Mouse (Mus musculus): Measurements from ENCODE around the gene Grin1.
A peak's percentile ranks its signal among the peaks of the same experiment; 100 is the strongest.
"Not testable (repeated sequence)": the region's sequence is repeated elsewhere in the genome, so short reads cannot be mapped to it uniquely, and the experiment has no call there.

Grin1 gene

DNA sequence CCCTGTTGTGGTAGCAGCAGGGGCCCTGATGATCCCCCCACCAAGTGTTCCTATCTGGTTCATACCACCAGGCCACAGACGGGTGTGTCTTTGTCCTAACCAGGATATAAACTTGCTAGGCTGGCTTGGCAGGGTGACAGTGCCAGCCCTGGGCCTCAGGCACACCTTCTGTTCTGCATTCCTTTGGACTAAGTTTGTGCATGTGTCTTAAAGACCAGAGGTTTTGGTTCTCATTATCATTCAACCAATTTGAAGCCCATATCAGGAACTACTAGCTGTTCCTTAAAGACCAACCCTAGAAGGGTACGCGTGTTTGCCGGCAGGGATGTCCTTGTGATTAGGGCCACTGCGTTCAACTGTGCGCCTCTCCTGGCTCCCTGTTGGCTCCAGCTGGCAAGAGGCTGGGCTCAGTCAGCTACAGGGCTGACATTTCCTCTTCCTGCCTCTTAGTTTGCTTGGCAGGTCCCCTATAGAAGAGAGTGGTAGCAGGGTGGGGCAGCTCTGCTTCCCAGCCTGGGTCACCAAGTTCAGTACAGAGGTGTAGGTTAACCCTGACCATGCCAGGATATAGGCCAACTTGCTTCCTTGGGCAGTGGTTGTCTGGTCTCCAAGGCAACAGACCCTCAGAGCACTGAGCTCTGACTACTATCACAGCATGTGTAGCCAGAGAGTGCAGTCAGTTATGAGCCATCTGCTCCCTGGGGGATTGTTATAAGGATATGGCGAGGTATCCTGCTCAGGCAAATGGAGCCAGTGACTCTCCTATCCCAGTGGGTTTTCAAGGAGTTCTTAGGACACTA is 31.9 kb downstream of the Grin1 start:
- DNase-seq (ENCODE audit: low spot score in 2 of 2), result peak; percentile 58 to 70

DNA sequence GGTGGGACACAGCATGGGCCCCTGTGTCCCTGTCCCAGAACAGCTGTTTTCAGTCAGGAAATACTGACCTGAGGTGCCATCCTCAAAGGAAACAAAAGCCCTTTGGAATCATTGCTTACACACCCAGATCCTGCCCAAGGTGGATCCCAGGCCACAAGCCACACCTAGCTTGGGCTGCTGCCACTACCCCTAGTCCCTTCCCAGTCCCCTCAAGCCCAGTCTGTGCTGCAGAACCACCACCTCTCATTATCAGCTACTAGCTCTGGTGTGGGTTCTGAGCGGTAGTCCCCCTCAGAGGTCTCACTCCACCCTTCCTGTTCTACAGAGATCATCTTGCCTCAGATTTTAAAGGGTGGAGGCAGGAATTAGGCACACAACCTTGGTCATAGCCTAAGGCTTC is 32.7 kb downstream of the Grin1 start:
- DNase-seq (ENCODE audit: low spot score in 2 of 2), result no peak

DNA sequence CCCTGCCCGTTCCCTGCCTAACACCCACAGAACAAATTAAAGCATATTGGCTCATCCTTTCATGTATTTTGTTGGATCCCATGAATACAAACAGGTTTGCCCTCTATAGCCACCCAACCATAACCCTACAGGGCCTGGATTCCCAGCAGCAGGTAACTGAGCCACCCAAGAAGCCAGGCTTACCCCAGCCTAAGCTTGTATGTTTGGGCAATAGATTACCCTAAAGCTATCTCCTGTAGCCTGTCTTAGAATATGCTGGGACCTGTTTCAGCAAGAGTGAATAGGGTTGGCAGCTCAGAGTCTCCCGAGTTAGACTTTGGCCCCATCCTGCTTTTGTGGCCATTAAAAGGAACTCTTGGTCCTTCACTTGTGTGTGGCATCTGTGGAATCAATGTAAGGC is 33.4 kb downstream of the Grin1 start:
- DNase-seq (ENCODE audit: low spot score in 2 of 2), result no peak

DNA sequence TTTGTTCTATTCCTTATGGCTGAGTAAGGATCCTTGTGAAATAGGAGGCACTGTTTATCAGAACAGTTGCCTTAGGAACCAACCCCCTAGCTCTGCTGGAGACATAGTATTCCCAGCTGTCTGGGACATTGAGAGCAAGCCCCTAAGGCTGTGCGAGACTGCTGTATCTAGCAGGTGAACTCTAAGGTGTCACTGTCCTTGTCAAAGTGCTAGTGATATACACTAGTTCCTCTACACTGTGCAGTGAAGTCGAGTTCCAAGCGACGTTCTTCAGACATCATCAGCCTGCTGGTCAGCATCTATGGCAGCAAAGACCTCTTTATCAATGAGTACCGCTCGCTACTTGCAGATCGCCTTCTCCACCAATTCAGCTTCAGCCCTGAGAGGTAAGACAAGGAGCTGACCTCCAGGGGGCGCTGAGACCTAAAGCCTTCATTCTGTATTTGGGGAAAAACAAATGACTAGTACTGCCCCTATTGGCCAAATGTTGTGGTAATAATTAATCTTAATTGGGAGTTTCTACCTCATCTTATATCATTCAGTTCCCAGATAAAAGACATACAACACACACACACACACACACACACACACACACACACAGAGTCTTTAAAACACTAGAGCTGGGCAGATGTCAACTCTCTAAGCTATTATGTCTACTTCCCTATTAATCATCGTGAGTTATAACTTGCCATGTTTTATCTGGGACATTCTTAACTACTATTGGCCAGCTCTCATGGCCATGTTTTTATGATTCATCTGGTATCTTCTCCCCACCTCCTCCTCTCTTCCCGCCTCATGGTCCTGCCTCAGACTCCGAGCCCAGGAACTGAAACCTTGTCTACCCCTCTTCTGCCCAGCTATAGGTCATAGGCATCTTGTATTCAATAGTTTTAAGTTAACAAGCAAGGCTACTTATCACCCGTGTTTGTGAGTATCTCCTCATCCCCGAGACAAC is 39.8 kb downstream of the Grin1 start:
- peak; percentile 68 to 83 for DNase-seq (ENCODE audit: low spot score in 2 of 2)

DNA sequence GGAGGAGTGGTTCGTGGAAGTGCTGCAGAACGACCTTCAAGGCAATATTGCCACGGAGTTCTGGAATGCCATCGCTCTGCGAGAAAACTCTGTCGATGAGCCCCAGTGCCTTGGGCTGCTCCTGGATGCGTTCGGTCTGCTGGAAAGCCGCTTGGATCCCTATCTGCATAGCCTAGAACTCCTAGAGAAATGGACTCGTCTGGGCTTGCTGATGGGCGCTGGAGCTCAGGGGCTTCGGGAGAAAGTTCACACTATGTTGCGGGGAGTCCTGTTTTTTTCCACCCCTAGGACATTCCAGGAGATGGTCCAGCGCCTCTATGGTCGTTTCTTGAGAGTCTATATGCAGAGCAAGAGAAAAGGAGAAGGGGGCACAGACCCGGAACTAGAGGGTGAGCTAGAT is 46.0 kb downstream of the Grin1 start:
- no peak for DNase-seq (ENCODE audit: low spot score in 2 of 2)

DNA sequence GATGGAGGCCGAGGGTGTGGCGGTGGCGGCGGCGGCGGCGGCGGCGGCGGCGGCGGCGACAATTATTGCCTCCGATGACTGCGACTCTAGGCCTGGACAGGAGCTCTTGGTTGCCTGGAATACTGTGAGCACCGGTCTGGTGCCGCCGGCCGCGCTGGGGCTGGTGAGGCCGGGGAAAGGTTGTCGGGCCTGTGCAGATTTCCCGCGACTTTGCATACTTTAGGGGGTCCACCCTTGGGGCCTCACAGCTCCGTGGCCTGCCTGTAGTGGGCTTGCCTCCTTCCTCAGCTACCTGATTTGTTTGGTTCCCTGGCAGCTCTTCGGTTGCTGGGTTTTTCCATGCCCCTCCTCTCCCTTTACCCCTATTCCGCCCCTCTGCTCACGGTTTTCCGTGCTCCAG is 46.5 kb downstream of the Grin1 start:
- no peak for DNase-seq (ENCODE audit: low spot score in 2 of 2)

DNA sequence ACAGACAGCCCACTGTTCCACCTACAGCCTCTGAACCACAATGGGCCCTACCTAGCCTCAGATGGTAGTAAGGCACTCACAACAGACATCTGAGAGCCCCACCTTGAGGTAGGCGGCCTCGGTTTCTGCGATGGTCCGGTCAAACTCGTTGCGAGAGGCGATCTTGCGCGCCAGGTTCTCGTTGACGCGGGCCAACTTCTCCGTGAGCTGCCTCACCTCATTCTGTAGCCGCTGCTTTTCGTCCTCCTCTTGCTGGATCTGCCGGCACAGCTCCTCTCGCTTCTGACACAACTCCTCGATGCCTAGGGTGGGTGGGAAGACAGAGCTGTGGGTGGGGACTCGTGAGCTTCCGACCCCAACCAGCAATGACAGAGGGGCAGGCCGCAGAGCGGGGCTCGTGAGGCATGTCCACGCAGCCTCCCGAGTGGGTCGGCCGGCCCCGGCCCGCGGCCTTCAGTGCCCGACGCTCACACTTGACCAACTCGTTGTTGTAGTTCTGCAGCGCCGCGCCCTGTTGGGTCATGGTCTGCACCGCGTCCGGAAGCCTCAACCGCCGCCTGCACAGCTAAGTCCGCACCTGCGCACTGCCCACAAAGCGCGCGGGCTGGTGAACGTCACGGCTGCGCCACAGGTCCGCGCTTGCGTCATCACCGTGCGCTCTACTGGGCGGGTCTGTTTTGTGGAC is 47.0 kb downstream of the Grin1 start, which contains the start of the genes Ssna1 and Anapc2:
TSS of gene Ssna1 (minus strand) at position 612 of the 685 bp plus-strand sequence.
TSS of gene Anapc2 (plus strand) at position 652 of the 685 bp plus-strand sequence.
- DNase-seq (ENCODE audit: low spot score in 2 of 2), result peak; percentile 95 to 98

DNA sequence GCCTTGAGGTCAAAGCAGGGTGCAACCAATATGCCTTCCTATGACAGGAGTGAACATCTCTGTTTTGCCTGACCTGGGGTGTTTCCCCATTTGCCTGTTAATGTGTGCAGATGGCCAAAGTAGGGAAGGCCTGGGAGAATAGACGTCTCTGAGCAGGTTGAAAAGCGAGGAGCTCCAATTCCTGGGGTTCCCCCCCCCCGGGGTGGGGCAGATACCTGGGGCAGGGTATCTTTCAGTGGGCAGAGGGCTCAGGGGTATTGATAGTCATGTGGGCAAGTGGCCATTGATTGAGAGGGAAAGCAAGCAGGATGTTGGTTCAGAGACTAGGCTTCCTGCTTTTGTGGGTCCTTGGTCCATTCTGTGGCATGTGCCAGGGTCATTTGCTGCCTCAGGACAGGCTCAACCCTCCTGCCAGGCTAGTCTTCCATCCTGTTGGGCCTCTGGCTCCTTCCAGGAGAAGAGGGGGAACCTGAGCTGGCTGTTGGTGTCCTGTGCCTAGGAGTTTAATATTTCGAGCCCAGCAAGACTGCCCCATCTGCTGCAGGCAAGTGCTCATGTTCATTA is 51.2 kb downstream of the Grin1 start:
- DNase-seq (ENCODE audit: low spot score in 2 of 2), result no peak

DNA sequence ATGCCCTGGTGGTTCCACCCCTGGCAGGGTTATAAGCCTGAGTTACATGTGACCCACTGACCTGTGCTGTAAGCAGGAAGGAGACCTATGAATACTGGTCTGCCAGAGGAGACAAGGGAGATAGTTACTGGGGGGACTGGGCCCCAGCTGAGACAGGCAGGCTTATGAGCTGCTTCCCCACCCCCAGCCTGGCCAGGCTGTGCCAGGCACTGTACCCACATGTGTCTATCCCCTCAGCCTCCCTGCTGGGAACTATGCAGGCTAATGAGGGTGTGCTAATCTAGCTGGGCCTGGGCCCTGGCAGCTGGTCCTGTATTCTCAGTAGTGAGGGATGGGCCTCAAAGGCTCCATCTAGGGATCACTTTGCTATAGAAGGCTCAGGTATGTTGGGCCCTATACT is 51.7 kb downstream of the Grin1 start:
- DNase-seq (ENCODE audit: low spot score in 2 of 2), result no peak

DNA sequence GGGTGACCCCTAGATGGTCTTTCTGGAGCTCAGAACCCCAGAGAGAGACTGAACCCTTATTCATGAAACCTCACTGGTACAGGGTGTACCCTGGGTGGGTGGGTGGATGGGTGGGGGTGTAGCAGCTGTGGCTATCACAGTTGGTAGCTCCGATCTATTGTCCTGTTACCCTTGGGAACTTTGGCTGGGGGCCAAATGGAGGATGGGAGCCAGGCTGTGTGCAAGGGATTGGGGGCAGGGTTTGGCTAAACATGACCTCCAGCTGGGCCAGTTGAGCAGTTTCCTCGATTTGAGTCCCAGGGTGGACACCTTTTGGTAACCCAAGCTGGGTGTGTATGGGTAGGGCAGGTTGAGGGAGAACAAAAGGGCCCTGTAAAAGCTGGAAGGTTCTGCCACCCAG is 52.3 kb downstream of the Grin1 start:
- no peak for DNase-seq (ENCODE audit: low spot score in 2 of 2)

DNA sequence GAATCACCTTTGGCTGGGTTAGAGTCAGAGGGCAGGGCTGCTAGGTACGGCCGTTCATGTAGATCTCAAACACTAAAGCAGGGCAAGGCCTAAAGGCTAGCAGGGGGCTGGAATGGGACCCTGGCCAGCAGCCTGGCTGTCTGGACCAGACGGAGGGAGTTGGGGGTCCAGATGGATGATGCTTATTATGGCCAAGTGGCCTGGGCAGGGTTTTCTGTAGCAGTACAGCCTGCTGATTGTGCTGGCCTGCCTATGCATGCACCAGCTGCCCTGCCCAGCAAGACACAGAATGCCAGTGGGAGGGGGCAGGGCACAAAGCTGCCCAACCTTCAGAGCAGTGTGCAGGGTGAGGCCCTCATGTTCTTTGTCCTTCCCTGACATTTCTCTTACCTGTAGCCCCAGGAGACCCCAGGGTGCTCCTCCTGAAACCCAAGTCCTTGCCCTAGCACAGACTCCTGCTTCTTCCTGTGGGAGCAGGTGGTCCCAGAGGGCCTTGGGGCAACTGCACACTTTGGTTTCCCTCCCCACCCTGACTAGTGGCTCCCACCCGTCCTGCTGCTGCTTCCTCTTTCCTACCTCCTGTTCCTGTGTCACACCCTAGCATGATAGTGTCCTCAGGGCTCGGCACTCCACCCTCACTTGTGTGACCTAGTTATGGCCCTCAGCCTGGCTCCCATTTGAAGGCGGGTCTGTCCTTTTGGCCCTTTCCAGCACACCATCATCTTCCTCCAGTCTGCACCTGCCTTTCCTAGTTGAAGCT is 52.9 kb downstream of the Grin1 start:
- peak in 1 of 2 experiments; percentile 57 for DNase-seq (ENCODE audit: low spot score in 2 of 2)

DNA sequence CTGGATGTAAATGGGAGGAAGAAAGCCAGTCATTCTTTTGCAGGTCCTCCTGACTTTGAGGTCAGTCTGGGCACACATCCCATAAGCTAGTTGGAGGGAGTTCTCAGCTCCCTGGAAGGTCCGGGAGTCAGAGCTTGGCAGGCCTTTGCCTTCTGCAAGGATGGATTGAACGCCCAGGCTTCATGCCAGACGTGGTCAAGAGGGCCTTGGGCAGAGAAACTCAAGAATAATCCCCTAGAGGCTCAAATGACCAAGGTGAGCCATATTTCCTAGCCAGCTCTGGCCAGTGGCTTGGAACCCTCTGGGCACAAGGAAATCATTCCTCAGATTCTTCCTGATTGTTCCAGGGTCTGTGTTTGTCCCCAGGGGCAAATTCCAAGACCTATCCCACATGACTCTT is 54.1 kb downstream of the Grin1 start:
- DNase-seq (ENCODE audit: low spot score in 2 of 2), result no peak

DNA sequence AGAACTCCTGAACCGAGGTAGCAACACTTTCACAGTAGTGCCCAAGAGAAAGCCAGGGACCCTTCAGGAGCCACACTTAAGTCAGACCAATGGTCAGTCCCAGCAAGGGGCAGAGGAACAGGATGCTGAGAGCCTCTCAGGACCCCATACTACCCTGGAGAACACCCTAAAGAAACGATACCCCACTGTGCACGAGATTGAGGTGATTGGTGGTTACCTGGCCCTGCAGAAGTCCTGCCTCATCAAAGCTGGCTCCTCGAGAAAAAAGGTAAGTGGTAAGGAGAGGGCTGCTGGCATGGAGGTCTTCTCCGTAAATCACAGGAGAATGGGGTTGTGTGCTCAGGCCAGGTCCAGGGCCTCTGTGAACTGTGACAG is 54.7 kb downstream of the Grin1 start:
- DNase-seq (ENCODE audit: low spot score in 2 of 2), result no peak

DNA sequence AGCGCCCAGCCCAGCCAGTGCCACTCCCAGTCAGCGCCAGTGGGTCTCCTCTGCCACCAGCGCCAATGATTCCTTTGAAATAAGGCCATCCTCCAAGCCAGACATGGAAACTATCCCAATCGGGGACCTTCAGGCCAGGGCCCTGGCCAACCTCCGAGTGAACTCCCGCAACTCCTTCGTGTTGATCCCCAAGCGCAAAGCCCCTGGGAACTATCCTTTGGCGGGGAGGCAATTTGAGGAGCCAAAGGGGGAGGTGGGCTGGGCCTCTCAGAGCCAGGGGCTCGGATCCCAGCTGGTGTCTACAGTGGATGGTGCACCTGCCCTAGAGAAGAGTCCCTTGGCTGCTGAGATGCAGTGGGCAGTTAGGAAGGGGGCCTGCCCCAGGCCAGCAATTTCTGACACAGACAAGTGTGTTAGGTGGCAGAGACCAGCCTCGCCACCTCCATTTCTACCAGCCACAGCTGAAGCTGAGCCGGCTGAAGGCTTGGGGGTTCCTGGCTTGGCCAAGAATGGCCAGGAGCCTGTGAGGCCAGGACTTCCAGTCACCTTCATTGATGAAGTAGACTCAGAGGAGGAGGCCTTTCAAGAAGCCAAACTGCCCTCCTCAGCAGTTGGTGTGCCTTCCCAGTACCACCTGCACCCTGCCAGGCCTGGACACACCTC is 55.2 kb downstream of the Grin1 start:
- DNase-seq (ENCODE audit: low spot score in 2 of 2), result no peak

DNA sequence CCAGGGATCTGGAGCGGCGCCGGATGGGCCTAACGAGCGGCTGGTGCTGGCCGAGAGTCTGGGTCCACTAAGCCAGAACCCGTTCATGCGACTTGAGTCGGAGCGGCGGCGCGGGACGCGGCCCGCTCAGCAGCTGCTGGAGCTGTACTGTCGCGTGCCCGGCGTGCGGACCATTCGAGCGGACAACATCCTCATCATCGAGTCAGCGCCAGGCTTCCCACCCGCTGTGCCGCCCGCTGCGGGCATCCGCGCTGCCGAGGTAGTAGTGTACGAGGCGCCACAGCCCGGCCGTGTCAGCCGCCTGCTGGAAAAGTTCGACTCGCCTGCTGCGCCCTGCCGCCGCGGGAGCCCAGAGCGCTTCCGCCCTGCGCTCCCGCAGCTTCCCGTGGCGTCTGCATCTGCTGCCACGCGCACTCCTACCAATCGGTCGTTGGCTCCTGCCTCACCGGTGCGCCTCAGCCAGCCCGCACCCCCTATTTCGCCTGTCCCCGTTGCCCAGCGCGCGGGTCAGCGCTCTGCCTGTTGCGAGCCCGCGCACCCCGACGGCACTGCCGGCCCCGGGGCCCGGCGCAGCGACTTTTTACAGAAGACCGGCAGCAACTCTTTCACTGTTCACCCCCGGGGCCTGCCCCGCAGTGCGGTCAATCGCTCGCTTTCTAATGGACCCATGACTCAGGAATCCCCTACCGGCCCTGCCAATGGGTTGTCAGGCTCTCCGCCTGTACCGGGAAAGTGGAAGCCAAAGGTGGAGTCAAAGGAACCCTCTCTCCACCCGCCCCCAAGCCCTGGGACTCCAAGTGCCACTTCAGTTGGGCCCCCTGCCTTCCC is 56.0 kb downstream of the Grin1 start:
- DNase-seq (ENCODE audit: low spot score in 2 of 2), result no peak

DNA sequence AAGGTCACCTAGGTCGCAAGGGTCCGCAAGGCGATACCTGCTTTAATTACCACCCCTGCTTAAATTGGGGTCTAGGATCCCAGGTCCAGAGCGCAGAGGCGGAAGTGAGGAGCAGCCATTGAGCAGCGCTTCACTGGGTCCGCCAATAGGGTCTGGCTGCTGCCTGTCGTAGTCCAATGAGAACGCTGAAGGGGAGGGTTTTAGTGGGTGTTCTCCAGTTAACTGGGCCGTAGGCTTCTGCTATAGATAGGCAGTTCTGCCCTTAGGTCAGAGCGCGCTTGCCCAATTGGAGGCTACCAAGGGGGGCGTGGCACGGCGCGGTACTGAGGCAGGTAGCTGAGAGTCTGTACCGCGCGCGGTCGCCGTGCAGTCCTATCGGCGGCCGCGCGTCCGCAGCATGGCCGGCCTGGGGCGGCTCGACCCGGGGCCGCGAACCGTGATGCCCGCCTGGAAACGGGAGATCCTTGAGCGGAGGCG is 56.7 kb downstream of the Grin1 start, which contains the start of gene Tprn:
TSS of gene Tprn (plus strand) at position 328 of the 477 bp plus-strand sequence.
- DNase-seq (ENCODE audit: low spot score in 2 of 2), result peak; percentile 86 to 91

DNA sequence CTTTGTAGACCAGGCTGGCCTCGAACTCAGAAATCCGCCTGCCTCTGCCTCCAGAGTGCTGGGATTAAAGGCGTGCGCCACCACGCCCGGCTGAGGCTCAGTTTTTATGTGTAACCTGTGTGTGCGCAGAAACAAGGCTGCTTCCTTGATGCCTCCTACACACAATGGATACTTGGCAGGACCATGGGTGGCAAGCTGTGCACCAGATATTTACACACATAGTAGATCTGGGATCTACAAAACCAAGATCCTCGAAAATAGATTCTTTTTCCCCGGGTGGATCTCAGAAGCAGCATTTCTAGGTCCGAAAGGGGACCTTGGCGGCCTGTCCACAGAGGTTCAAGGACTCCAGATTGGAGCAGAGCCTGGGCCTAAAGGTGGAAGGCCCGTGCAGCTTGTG is 57.1 kb downstream of the Grin1 start:
- no peak for DNase-seq (ENCODE audit: low spot score in 2 of 2)

DNA sequence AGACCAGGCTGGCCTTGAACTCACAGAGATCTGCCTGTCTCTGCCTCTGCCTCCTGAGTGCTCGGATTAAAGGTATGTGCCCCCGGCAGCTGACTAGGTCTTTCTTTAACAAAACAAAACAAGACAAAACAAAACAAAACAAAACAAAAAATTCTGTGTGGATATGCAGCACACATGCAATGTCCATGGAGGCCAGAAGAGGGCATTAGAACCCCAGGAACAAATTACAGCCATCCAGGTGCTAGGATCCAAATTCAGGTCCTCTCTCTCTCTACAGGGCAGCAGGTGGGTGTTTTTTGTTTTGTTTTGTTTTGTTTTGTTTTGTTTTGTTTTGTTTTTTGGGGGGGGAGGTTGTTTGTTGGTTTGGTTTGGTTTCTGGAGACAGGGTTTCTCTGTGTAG is 60.1 kb downstream of the Grin1 start:
- no peak for DNase-seq (ENCODE audit: low spot score in 2 of 2)

DNA sequence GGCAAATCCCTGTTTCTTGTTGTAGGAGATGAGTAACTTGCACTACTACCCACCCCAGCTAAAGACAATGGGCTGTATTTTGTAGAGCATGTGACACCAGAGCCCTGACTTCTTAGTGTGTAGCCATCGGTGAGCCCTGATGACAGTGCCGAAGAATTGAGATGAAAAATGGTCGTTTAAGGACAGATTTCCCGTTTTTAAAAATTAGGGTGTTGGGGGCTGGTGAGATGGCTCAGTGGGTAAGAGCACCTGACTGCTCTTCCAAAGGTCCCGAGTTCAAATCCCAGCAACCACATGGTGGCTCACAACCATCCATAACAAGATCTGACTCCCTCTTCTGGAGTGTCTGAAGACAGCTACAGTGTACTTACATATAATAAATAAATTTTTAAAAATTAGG is 61.7 kb downstream of the Grin1 start:
- DNase-seq (ENCODE audit: low spot score in 2 of 2), result not testable (repeated sequence)

Measured in urinary bladder, adult 18-20 months (tissue).